Mouse (Mus musculus): ENCODE data around the gene Zfp558.
"Not testable (repeated sequence)": the region's sequence is repeated elsewhere in the genome, so short reads cannot be mapped to it uniquely, and the experiment has no call there.

Gene Zfp558

DNA sequence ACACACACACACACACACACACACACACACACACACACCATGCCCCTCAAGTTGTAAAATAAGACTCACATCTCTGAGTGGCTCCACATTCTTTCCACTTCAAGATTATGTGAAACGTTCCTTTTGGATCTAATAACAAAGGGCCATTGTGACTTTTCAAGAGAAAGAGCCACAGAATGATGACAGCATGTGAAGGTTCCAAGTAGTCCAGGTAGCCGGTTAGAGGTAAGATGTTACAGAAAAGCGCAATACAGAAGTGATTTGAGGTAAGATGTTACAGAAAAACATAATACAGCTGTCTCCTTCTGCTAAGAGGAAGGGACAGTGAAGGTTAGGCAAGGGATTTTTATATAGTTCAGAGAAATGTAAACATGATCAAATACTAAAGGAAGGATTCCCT is at the start of gene Zfp558, which contains the start of gene Mbd3l1:
Zfp558 (minus strand) TSS at position 101 of the 400 bp plus-strand sequence.
Mbd3l1 (plus strand) TSS at position 192 of the 400 bp plus-strand sequence.
- in situ Hi-C loops (cut with MboI; ENCODE audit: unreplicated experiment in 2 of 2), result no loop called here

GRCm38 (mm10) chr9:18508098-18508497 is 30.0 kb upstream of the Zfp558 start:
- in situ Hi-C loops (cut with MboI; ENCODE audit: unreplicated experiment in 2 of 2), result no loop called here

DNA sequence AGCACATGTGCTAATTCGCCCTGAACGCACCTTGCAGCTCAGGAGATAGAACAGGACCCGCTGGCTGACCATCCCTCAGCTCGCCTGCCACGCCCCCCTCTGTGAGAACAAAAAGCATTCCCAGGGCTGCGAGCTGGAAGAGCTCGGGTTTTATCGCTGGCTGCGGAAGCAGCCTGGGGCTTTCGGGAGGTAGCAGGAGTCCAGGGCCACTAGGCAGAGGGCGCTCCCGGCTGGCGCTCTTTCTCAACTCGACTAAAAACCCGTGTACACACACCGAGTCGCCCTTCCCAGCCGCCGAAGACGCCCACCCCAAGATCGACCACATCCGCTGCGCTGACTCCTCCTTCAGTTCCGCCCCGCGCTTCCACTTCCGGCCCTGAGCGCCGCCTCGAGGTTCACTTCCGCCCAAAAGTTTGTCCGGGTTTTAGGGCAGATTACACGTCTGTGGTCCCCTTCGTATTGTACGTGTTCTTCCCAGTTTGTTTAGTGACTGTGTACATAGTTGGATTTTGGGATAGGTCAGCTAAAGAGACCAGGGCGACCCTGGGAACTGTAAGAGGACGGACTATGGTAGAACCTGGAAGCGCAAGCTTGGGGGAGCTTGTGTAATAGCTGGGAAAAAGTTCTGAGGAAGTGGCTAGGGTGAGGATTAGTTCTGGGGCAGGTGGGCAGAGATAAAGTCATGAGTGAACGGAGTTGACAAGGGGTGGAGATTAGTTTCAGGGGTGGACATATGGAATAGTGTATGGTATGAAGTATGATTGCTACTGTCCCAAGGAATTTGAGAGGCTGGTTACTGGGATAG is 4.5 kb downstream of the Zfp558 start:
- in situ Hi-C loops (cut with MboI; ENCODE audit: unreplicated experiment in 2 of 2), result no loop called here

GRCm38 (mm10) chr9:18468005-18468404 is 10.1 kb downstream of the Zfp558 start:
- in situ Hi-C loops (cut with MboI; ENCODE audit: unreplicated experiment in 2 of 2), result no loop called here

GRCm38 (mm10) chr9:18467350-18467749 is 10.7 kb downstream of the Zfp558 start:
- in situ Hi-C loops (cut with MboI; ENCODE audit: unreplicated experiment in 2 of 2), result no loop called here

DNA sequence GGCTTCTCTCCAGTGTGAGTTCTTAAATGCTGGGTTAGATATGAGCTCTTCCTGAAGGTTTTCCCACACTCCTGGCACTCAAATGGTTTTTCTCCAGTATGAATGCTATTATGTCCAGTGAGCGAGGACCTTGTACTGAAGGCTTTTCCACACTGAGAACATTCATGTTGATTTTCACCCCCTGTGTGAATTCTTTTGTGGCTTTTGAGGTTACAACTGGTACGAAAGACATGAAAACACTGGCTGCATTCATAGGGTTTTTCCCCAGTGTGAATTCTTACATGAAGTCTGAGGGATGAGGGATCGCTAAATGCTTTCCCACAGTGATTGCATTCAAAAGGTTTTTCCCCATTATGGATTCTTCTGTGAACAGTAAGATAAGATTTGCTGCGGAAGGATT is 21.5 kb downstream of the Zfp558 start:
- in situ Hi-C loops (cut with MboI; ENCODE audit: unreplicated experiment in 2 of 2), result no loop called here

DNA sequence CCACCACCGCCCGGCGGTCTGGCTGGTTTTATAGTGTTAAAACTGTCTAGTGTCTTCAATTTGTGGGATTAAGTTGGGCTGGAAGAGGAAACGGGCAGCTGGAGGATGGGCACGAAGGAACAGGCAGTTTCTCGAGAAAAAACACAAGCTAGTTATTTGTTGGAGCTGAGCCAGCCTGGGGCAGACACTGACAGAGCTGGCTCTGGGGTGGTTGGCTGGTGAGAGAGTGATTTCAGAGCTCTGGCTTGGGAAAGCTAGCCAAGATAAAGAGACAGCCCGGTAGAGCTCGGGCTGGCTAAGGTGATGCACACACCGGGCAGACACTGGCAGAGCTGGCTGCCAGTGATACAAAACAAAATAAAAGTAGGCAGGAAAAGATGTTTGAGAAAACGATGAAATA is 46.4 kb downstream of the Zfp558 start:
- in situ Hi-C loops (cut with MboI; ENCODE audit: unreplicated experiment in 2 of 2), result no loop called here

- in situ Hi-C loops (cut with MboI; ENCODE audit: unreplicated experiment in 2 of 2), result no loop called here
Measured at GRCm38 (mm10) chr9:18430354-18430753, 47.7 kb downstream of the Zfp558 start, which contains the start of gene Mbd3l2. TSS of gene Mbd3l2 (plus strand) at chr9:18430654.

DNA sequence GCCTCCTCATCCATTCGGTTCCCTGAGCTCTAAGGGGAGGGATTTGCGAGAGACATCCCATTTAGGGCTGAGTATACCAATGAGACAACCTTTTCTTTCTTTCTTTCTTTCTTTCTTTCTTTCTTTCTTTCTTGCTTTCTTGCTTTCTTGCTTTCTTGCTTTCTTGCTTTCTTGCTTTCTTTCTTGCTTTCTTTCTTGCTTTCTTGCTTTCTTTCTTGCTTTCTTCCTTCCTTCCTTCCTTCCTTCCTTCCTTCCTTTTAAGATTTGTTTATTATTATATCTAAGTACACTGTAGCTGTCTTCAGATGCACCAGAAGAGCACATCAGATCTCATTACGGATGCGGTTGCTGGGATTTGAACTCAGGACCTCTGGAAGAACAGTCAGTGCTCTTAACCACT is 65.7 kb downstream of the Zfp558 start:
- in situ Hi-C loops (cut with MboI; ENCODE audit: unreplicated experiment in 2 of 2), result not testable (repeated sequence)
